Mouse (Mus musculus) CD4-positive, CD25-positive, alpha-beta regulatory T cell, adult 2 months (primary cell): ENCODE data around the gene Crybg2.

Experiments used
- DNase-seq: peaks from one replicate; pipeline ENCODE4 v3.0.0-alpha.2; 2012; ENCODE audit warnings: low read depth, low spot score

Gene Crybg2

GRCm38 (mm10) chr4:134094004-134094564 lies 33.5 kb downstream of the Crybg2 start:
- no peak for DNase-seq

GRCm38 (mm10) chr4:134094923-134095547 lies 34.4 kb downstream of the Crybg2 start, which contains the start of gene Cd52:
Gene Cd52 (minus strand): TSS chr4:134095082.
- peak; percentile 86 for DNase-seq

GRCm38 (mm10) chr4:134096120-134096519 lies 35.5 kb downstream of the Crybg2 start:
- peak; percentile 22 for DNase-seq

- peak; percentile 83 for DNase-seq
These were observed 36.5 kb downstream of the Crybg2 start for GRCm38 (mm10) chr4:134097015-134097608.

- peak; percentile 91 for DNase-seq
These were observed 38.0 kb downstream of the Crybg2 start for GRCm38 (mm10) chr4:134098628-134099027.

GRCm38 (mm10) chr4:134100245-134100644 lies 39.6 kb downstream of the Crybg2 start:
- no peak for DNase-seq

GRCm38 (mm10) chr4:134101979-134102741 lies 41.5 kb downstream of the Crybg2 start, which contains the start of gene Ubxn11:
Gene Ubxn11 (plus strand): TSS chr4:134102570.
- peak; percentile 92 for DNase-seq

GRCm38 (mm10) chr4:134102742-134103119 lies 42.1 kb downstream of the Crybg2 start:
- no peak for DNase-seq

GRCm38 (mm10) chr4:134106105-134106504 lies 45.5 kb downstream of the Crybg2 start:
- peak; percentile 73 for DNase-seq

GRCm38 (mm10) chr4:134107730-134108129 lies 47.1 kb downstream of the Crybg2 start:
- no peak for DNase-seq

GRCm38 (mm10) chr4:134108196-134108595 lies 47.6 kb downstream of the Crybg2 start:
- DNase-seq = no peak

- no peak for DNase-seq
These were observed 50.0 kb downstream of the Crybg2 start for GRCm38 (mm10) chr4:134110653-134111052.

- no peak for DNase-seq
These were observed 51.8 kb downstream of the Crybg2 start for GRCm38 (mm10) chr4:134112403-134112802.

- no peak for DNase-seq
These were observed 52.9 kb downstream of the Crybg2 start for GRCm38 (mm10) chr4:134113356-134113994.

- DNase-seq = no peak
These were observed 53.4 kb downstream of the Crybg2 start for GRCm38 (mm10) chr4:134114038-134114437.

GRCm38 (mm10) chr4:134115215-134116144 lies 54.9 kb downstream of the Crybg2 start:
- peak; percentile 36 for DNase-seq

GRCm38 (mm10) chr4:134116501-134116900 lies 55.9 kb downstream of the Crybg2 start:
- peak; percentile 35 for DNase-seq

- peak; percentile 89 for DNase-seq
These were observed 56.4 kb downstream of the Crybg2 start for GRCm38 (mm10) chr4:134117012-134117411.

GRCm38 (mm10) chr4:134118126-134118800 lies 57.6 kb downstream of the Crybg2 start:
- peak; percentile 69 for DNase-seq

GRCm38 (mm10) chr4:134119042-134119441 lies 58.4 kb downstream of the Crybg2 start:
- no peak for DNase-seq
